Mouse (Mus musculus) heart, embryonic 16.5 days (tissue): ENCODE measurements around the gene Apoc3. TPM values are rescaled to one million over a fixed set of nuclear protein-coding genes. Genes with fewer than 3 reads are reported as not detected.

Experiments
- ATAC-seq: fragments of 200-750 bp; cut with Nextera tagmentation; replicated peaks from 2 replicates; pipeline ENCODE4 v1.8.0; 2017; ENCODE audit warnings: moderate number of reproducible peaks; ENCODE audit not compliant: insufficient read depth, low FRiP score; ENCODE audit errors: extremely low read depth
- H3K27ac ChIP-seq: fragments of 300-500 bp; sonication (generic); 2 replicates; pipeline ENCODE4 v1.5.1; 2014; ENCODE audit warnings: mild to moderate bottlenecking, low read length, control low read depth, moderate library complexity
- H3K27me3 ChIP-seq: fragments of 300-500 bp; sonication (generic); 2 replicates; pipeline ENCODE4 v1.6.1; 2014; ENCODE audit warnings: low read length, mixed read lengths; ENCODE audit not compliant: control insufficient read depth, insufficient read depth
- H3K36me3 ChIP-seq: fragments of 300-500 bp; sonication (generic); 2 replicates; pipeline ENCODE4 v1.6.1; 2014; ENCODE audit not compliant: control insufficient read depth, insufficient read depth
- H3K4me1 ChIP-seq: fragments of 300-500 bp; sonication (generic); 2 replicates; pipeline ENCODE4 v1.6.1; 2014; ENCODE audit warnings: low read length, mixed read lengths; ENCODE audit not compliant: control insufficient read depth, insufficient read depth
- H3K4me2 ChIP-seq: fragments of 300-500 bp; sonication (generic); 2 replicates; pipeline ENCODE4 v1.6.1; 2014; ENCODE audit warnings: low read depth, mild to moderate bottlenecking, control low read depth, low read length
- H3K4me3 ChIP-seq: fragments of 300-500 bp; sonication (generic); 2 replicates; pipeline ENCODE4 v1.5.1; 2014; ENCODE audit warnings: mild to moderate bottlenecking, control low read depth, low read length
- H3K9ac ChIP-seq: fragments of 300-500 bp; sonication (generic); 2 replicates; pipeline ENCODE4 v1.6.1; 2014; ENCODE audit warnings: low read length, control low read depth
- H3K9me3 ChIP-seq: fragments of 300-500 bp; sonication (generic); replicated peaks from 2 replicates; pipeline ENCODE4 v1.6.1; 2016; ENCODE audit warnings: low read length; ENCODE audit not compliant: control insufficient read depth
- WGBS: fragments of 180-500 bp; shearing (Covaris S2); extraction: QIAGEN DNeasy Blood & Tissue Kit; methylation state at CpG from one replicate; pipeline ENCODE4 v1.1.7; 2014; 5-methylcytosine and 5-hydroxymethylcytosine counted together
- polyA plus RNA-seq: library from polyadenylated mRNA; unstranded; fragments of >200 nt; fragmentation: Nextera tagmentation; extraction: Ambion mirVana; gene quantifications from 2 replicates; pipeline ENCODE4 v1.2.1, GENCODE M21; 2015

Apoc3 gene
- polyA plus RNA-seq, 1 experiment from 2014 or later = 0.89 TPM

- Histone ChIP-seq H3K4me2 (no peak overlapping the region), H3K9me3 (no peaks in the 10 kb centered on the region), H3K36me3 (peaks cover 5% of the 10 kb centered on the region; the same call in 1 of the 2 replicates), H3K4me1 (peaks cover 10% of the 10 kb centered on the region), H3K27ac (0 out of 2 replicates have a peak overlapping the region, but pooled peaks have one; percentile 4), H3K4me3 (no peak overlapping the region), H3K27me3 (no peaks in the 10 kb centered on the region), H3K9ac (0 out of 2 replicates have a peak overlapping the region, but pooled peaks have one; percentile 7)
- no peak for ATAC-seq
- WGBS = 36% methylated on average over 8 of the region's 8 CpGs
Measured at GRCm38 (mm10) chr9:46191234-46191633, 44.2 kb downstream of the Apoc3 start.

DNA sequence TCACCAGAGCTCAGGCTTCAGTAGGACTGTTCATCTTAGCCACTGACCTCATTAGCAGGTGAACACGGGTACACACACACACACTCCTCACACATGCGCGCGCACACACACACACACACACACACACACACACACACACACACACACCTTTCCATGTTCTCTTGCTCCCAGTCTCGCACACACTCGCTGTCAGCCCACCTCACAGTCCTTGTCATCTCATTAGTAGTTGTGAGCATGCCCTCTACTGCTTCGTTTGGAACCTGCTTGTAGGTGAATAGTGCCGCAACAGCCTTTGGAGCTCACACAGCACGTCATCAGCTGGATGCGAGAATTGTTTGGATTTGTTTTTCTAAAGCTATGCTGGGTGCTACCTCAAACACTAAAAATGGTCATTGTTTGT, 46.1 kb downstream of the Apoc3 start:
- Histone ChIP-seq H3K4me2 (no peak overlapping the region), H3K9ac (no peak overlapping the region), H3K27me3 (no peaks in the 10 kb centered on the region), H3K4me1 (peaks cover 8% of the 10 kb centered on the region), H3K27ac (no peak overlapping the region), H3K4me3 (no peak overlapping the region), H3K9me3 (no peaks in the 10 kb centered on the region), H3K36me3 (no peaks in the 10 kb centered on the region)
- ATAC-seq = no peak
- 80% methylated on average over 10 of the region's 10 CpGs for WGBS

- Histone ChIP-seq H3K4me2 (no peak overlapping the region), H3K27me3 (no peaks in the 10 kb centered on the region), H3K27ac (no peak overlapping the region), H3K36me3 (no peaks in the 10 kb centered on the region), H3K9ac (no peak overlapping the region), H3K4me1 (peaks cover 8% of the 10 kb centered on the region), H3K4me3 (no peak overlapping the region), H3K9me3 (no peaks in the 10 kb centered on the region)
- 86% methylated on average over 5 of the region's 5 CpGs for WGBS
- no peak for ATAC-seq
Measured at GRCm38 (mm10) chr9:46188956-46189355, 46.5 kb downstream of the Apoc3 start.

GRCm38 (mm10) chr9:46188370-46188769, 47.1 kb downstream of the Apoc3 start:
- 89% methylated on average over 4 of the region's 4 CpGs for WGBS

GRCm38 (mm10) chr9:46186387-46186786, 49.0 kb downstream of the Apoc3 start:
- Histone ChIP-seq H3K36me3 (no peaks in the 10 kb centered on the region), H3K27ac (no peak overlapping the region), H3K27me3 (no peaks in the 10 kb centered on the region), H3K4me1 (peaks cover 11% of the 10 kb centered on the region), H3K4me3 (no peak overlapping the region), H3K4me2 (no peak overlapping the region), H3K9ac (no peak overlapping the region), H3K9me3 (no peaks in the 10 kb centered on the region)
- ATAC-seq = no peak
- WGBS = 80% methylated on average over 1 of the region's 1 CpGs

More at GRCm38 (mm10) chr9:46188370-46188769, 47.1 kb downstream of the Apoc3 start:
- H3K27ac ChIP-seq = no peak overlapping the region
- no peaks in the 10 kb centered on the region for H3K27me3 ChIP-seq
- H3K9ac ChIP-seq = no peak overlapping the region
- peaks cover 9% of the 10 kb centered on the region for H3K4me1 ChIP-seq
- no peaks in the 10 kb centered on the region for H3K9me3 ChIP-seq
- H3K4me3 ChIP-seq = no peak overlapping the region
- no peak for ATAC-seq
- no peak overlapping the region for H3K4me2 ChIP-seq
- H3K36me3 ChIP-seq = no peaks in the 10 kb centered on the region

DNA sequence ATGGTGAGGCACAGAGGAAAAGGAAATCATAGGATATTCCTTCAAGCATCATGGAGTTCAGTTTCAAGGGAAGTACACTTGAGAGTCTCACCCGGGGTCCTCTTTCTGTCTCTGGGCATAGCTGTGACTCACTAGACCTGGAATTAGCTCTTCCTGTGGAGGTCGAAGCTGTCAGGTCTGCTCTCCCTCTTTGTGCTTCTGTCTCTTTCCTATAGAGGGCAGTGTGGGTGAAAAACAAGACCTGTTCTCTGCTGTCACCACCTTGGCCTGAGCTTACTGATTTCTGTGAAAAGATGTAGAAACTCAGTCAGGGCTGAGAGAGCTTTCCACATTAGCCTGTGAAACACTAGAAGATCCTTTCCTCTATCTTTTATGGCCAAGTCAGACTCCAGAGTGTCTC, 50.2 kb downstream of the Apoc3 start:
- ATAC-seq = 0 out of 2 replicates have a peak, but pooled peaks have one; percentile 29
- Histone ChIP-seq H3K4me1 (peaks cover 6% of the 10 kb centered on the region), H3K4me2 (no peak overlapping the region), H3K27me3 (no peaks in the 10 kb centered on the region), H3K9me3 (no peaks in the 10 kb centered on the region), H3K36me3 (no peaks in the 10 kb centered on the region), H3K4me3 (no peak overlapping the region), H3K9ac (no peak overlapping the region), H3K27ac (peak overlapping the region; percentile 59)
- WGBS = 30% methylated on average over 2 of the region's 2 CpGs

DNA sequence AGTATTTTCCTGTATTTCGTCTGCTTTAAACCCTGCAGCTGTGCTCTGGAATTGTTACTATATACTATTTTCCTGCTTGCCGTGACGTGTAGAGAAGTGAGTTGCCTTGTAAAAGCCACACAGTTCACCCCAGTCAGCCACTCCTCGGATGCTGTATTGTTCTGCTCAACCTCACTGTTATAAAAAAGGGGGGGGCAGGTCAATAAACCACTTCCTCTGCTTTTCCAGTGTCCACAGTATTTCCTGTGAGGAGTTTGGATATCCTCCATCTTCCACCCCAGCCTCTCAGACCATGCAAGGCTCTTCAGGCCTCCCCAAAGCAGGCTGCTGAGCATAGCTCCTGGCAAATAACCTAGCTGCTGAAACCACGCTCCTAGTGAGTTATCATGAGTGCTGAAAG, 50.9 kb downstream of the Apoc3 start:
- 51% methylated on average over 5 of the region's 5 CpGs for WGBS

More for the DNA sequence above, 50.9 kb downstream of the Apoc3 start:
- no peak overlapping the region for H3K9ac ChIP-seq
- H3K9me3 ChIP-seq = no peaks in the 10 kb centered on the region
- H3K4me1 ChIP-seq = peaks cover 6% of the 10 kb centered on the region
- H3K4me3 ChIP-seq = no peak overlapping the region
- peak overlapping the region; percentile 59 for H3K27ac ChIP-seq
- H3K36me3 ChIP-seq = no peaks in the 10 kb centered on the region
- no peak overlapping the region for H3K4me2 ChIP-seq
- peak; percentile 72 for ATAC-seq
- no peaks in the 10 kb centered on the region for H3K27me3 ChIP-seq

Other genes with a start within 250 kb of the Apoc3 start
- gene Pafah1b2, start 222.9 kb downstream of the Apoc3 start, polyA plus RNA-seq = 110 and 131 TPM in 2 replicates
- gene Sik3, start 222.8 kb downstream of the Apoc3 start, polyA plus RNA-seq = 5.1 and 6.7 TPM in 2 replicates
- 5.8 and 20.1 TPM in 2 replicates for gene Apoa1, start 7.1 kb downstream of the Apoc3 start, polyA plus RNA-seq
- 1.3 TPM in 1 of 2 replicates, not detected in the other for gene Apoa4, start 5.1 kb upstream of the Apoc3 start, polyA plus RNA-seq
- not detected in 2 replicates for gene Apoa5, start 33.0 kb upstream of the Apoc3 start, polyA plus RNA-seq
- gene Zpr1, start 37.4 kb upstream of the Apoc3 start, polyA plus RNA-seq = 36.7 and 39.5 TPM in 2 replicates
- 13.3 and 13.5 TPM in 2 replicates for gene Bud13, start 47.4 kb upstream of the Apoc3 start, polyA plus RNA-seq
- not detected in 2 replicates for gene 4931429L15Rik, start 84.3 kb upstream of the Apoc3 start, polyA plus RNA-seq